Mouse (Mus musculus): Measurements from ENCODE around the gene Phldb2. TPM values are rescaled to one million over a fixed set of nuclear protein-coding genes. Genes with fewer than 3 reads are reported as not detected.

Phldb2 gene
- polyA plus RNA-seq, 1 experiment from 2014 or later, result 9.5 TPM

- Histone ChIP-seq H3K4me1 (replicated peaks; ENCODE audit: control insufficient read depth, insufficient read depth, low read length) (no peaks in the 10 kb centered on the region), H3K36me3 (ENCODE audit: control insufficient read depth, insufficient read depth) (peaks cover 47% of the 10 kb centered on the region), H3K4me2 (replicated peaks; ENCODE audit: low read depth) (no peak overlapping the region), H3K27ac (ENCODE audit: low read depth, low read length) (no peak overlapping the region), H3K27me3 (replicated peaks; ENCODE audit: control insufficient read depth, insufficient read depth, low read length) (no peaks in the 10 kb centered on the region), H3K4me3 (ENCODE audit: low read depth, low read length) (no peak overlapping the region), H3K9me3 (ENCODE audit: control insufficient read depth) (no peaks in the 10 kb centered on the region), H3K9ac (ENCODE audit: low read depth, low read length) (no peak overlapping the region)
- no peak for ATAC-seq
- WGBS, result 95% methylated on average over 3 of the region's 3 CpGs
- no peak for TF ChIP-seq CTCF (IDR thresholded peaks at IDR 0.05; ENCODE audit: low read depth)
Measured at GRCm38 (mm10) chr16:45736724-45737123, 216.7 kb downstream of the Phldb2 start.

DNA sequence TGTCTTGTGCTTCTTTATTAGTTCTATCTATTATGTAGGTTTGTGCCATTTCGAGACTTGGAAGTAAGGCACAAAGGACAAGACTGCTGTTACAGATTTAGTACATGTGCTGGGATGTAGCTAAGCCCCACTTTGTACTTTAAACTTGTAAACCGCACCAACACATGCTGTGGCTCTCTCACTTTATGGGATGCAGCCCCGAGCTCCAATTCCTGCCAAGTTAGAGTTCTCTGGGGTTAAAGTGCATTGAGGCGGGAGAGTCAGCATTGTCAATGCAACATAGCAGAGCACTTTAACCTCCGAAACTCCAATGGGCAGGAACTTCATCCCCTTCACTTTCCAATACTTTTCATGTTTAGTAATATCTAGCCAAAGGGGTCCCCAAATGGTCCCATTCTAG is 224.2 kb downstream of the Phldb2 start:
- WGBS, result 64% methylated on average over 5 of the region's 5 CpGs
- Histone ChIP-seq H3K9me3 (ENCODE audit: control insufficient read depth) (no peaks in the 10 kb centered on the region), H3K27me3 (replicated peaks; ENCODE audit: control insufficient read depth, insufficient read depth, low read length) (no peaks in the 10 kb centered on the region)

DNA sequence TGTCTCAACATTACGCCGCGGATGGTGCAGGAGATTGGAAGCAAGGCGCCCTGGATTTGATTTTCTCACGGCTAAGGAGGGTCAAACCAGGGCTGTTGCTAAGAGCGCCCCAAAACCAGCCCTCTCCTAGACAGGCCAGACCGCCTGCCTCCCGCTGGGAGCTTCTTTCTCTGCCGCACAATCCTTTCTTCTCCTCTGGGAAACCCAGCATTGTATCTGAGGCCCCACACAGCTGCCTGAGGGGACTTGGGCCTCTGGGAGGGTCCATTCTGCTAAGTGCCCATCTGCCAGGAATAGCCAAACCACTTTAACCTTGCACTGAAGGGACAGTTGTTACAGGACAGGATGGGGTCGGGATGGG is 228.7 kb downstream of the Phldb2 start:
- no peaks in the 10 kb centered on the region for H3K36me3 ChIP-seq (ENCODE audit: control insufficient read depth, insufficient read depth)
- H3K27ac ChIP-seq (ENCODE audit: low read depth, low read length), result no peak overlapping the region
- H3K27me3 ChIP-seq (replicated peaks; ENCODE audit: control insufficient read depth, insufficient read depth, low read length), result no peaks in the 10 kb centered on the region
- H3K4me2 ChIP-seq (replicated peaks; ENCODE audit: low read depth), result peak overlapping the region; percentile 82
- H3K4me3 ChIP-seq (ENCODE audit: low read depth, low read length), result peak overlapping the region; percentile 44
- no peaks in the 10 kb centered on the region for H3K9me3 ChIP-seq (ENCODE audit: control insufficient read depth)
- 4% methylated on average over 10 of the region's 10 CpGs for whole genome bisulfite sequencing
- TF ChIP-seq CTCF (IDR thresholded peaks at IDR 0.05; ENCODE audit: low read depth), result no peak
- 0 out of 2 replicates have a peak overlapping the region, but pooled peaks have one; percentile 26 for H3K9ac ChIP-seq (ENCODE audit: low read depth, low read length)
- no peaks in the 10 kb centered on the region for H3K4me1 ChIP-seq (replicated peaks; ENCODE audit: control insufficient read depth, insufficient read depth, low read length)
- peak; percentile 22; the same call in 1 of the 2 replicates for ATAC-seq

More for the DNA sequence above, 224.2 kb downstream of the Phldb2 start:
- H3K4me3 ChIP-seq (ENCODE audit: low read depth, low read length), result no peak overlapping the region
- no peak for TF ChIP-seq CTCF (IDR thresholded peaks at IDR 0.05; ENCODE audit: low read depth)
- no peak overlapping the region for H3K27ac ChIP-seq (ENCODE audit: low read depth, low read length)
- no peaks in the 10 kb centered on the region for H3K4me1 ChIP-seq (replicated peaks; ENCODE audit: control insufficient read depth, insufficient read depth, low read length)
- 0 out of 2 replicates have a peak, but pooled peaks have one; percentile 36 for ATAC-seq
- no peak overlapping the region for H3K4me2 ChIP-seq (replicated peaks; ENCODE audit: low read depth)
- H3K9ac ChIP-seq (ENCODE audit: low read depth, low read length), result no peak overlapping the region
- peaks cover 25% of the 10 kb centered on the region for H3K36me3 ChIP-seq (ENCODE audit: control insufficient read depth, insufficient read depth)

- H3K4me3 ChIP-seq (ENCODE audit: low read depth, low read length), result peak within 1 kb of the TSS; percentile 44
- no peaks in the 10 kb centered on the region for H3K27me3 ChIP-seq (replicated peaks; ENCODE audit: control insufficient read depth, insufficient read depth, low read length)
- H3K27ac ChIP-seq (ENCODE audit: low read depth, low read length), result no peak within 1 kb of the TSS
- WGBS, result 3% methylated on average over 30 of the region's 30 CpGs
- no peaks in the 10 kb centered on the region for H3K9me3 ChIP-seq (ENCODE audit: control insufficient read depth)
- no peaks in the 10 kb centered on the region for H3K36me3 ChIP-seq (ENCODE audit: control insufficient read depth, insufficient read depth)
- H3K4me2 ChIP-seq (replicated peaks; ENCODE audit: low read depth), result peak within 1 kb of the TSS; percentile 82
- peak; percentile 28; the same call in 1 of the 2 replicates for ATAC-seq
- no peaks in the 10 kb centered on the region for H3K4me1 ChIP-seq (replicated peaks; ENCODE audit: control insufficient read depth, insufficient read depth, low read length)
- H3K9ac ChIP-seq (ENCODE audit: low read depth, low read length), result peak within 1 kb of the TSS; percentile 26; the same call in 1 of the 2 replicates
- TF ChIP-seq CTCF (IDR thresholded peaks at IDR 0.05; ENCODE audit: low read depth), result no peak
Measured at GRCm38 (mm10) chr16:45724061-45724741, 229.2 kb downstream of the Phldb2 start, which contains the start of gene Tagln3. Gene Tagln3 (minus strand): TSS chr16:45724608.

DNA sequence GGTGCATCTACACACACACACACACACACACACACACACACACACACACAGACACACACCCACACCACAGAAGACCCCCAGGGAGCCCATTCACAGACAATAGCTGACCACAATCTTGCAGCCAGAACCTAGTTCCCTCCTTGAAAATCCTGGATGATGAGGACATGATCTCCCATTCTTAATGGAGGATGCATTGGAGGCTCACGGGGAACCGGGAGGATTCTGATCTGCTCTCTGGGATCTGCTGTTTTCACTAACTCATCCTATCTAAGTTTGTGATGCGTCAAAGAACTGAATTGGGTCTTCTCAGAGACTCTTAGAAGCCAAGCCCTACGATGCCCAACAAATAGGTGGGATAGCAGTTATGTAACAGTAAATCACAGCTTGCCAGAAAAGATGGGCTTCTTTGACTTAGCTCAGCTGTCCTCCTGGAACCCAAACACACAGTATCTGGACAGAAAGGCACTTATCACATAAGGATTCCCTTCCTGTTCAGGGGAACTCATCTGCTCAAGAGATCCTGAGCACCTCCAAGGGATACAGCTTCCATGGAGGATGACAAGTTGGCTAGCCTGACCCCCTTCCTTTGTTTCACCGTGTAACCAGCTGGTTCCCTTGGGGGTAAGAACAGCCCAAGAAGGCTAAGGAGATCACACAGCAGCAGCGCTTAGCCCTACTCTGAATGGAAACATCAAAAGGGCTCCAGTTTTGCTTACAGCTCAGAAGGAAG is 230.1 kb downstream of the Phldb2 start:
- ATAC-seq, result no peak
- H3K27me3 ChIP-seq (replicated peaks; ENCODE audit: control insufficient read depth, insufficient read depth, low read length), result no peaks in the 10 kb centered on the region
- H3K4me2 ChIP-seq (replicated peaks; ENCODE audit: low read depth), result peak overlapping the region; percentile 82; the same call in 1 of the 2 replicates
- no peak overlapping the region for H3K27ac ChIP-seq (ENCODE audit: low read depth, low read length)
- TF ChIP-seq CTCF (IDR thresholded peaks at IDR 0.05; ENCODE audit: low read depth), result no peak
- no peaks in the 10 kb centered on the region for H3K36me3 ChIP-seq (ENCODE audit: control insufficient read depth, insufficient read depth)
- WGBS, result 72% methylated on average over 6 of the region's 6 CpGs
- H3K4me3 ChIP-seq (ENCODE audit: low read depth, low read length), result peak overlapping the region; percentile 44; the same call in 1 of the 2 replicates
- H3K9me3 ChIP-seq (ENCODE audit: control insufficient read depth), result no peaks in the 10 kb centered on the region
- no peaks in the 10 kb centered on the region for H3K4me1 ChIP-seq (replicated peaks; ENCODE audit: control insufficient read depth, insufficient read depth, low read length)
- H3K9ac ChIP-seq (ENCODE audit: low read depth, low read length), result no peak overlapping the region

DNA sequence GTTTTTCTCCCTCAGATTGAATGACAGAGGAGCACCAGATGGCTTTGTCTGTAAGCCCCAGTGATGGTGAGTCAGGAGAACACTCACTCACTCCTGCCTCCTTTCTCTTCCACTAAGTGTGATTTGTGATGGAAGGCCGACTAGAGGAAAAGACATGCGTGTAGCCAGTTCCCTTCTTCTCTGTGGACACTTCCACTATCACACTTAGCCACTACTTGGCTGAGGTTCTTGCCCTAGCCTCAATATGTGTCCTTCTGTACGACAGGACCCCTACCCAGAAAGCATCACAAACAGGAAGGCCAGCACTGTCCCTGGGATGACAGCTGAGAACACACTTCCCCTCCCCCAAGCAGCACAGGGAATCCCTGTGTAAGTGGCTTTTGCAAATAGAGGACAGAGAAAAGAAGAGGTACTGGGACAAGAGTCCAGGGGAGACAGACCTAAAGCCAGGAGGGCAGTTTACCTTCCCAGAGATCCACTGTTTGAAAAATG is 230.9 kb downstream of the Phldb2 start:
- ATAC-seq, result no peak
- H3K27me3 ChIP-seq (replicated peaks; ENCODE audit: control insufficient read depth, insufficient read depth, low read length), result no peaks in the 10 kb centered on the region
- no peak for TF ChIP-seq CTCF (IDR thresholded peaks at IDR 0.05; ENCODE audit: low read depth)
- H3K36me3 ChIP-seq (ENCODE audit: control insufficient read depth, insufficient read depth), result no peaks in the 10 kb centered on the region
- no peak overlapping the region for H3K4me2 ChIP-seq (replicated peaks; ENCODE audit: low read depth)
- H3K27ac ChIP-seq (ENCODE audit: low read depth, low read length), result no peak overlapping the region
- H3K4me1 ChIP-seq (replicated peaks; ENCODE audit: control insufficient read depth, insufficient read depth, low read length), result no peaks in the 10 kb centered on the region
- no peaks in the 10 kb centered on the region for H3K9me3 ChIP-seq (ENCODE audit: control insufficient read depth)
- H3K4me3 ChIP-seq (ENCODE audit: low read depth, low read length), result no peak overlapping the region
- 80% methylated on average over 3 of the region's 3 CpGs for WGBS
- H3K9ac ChIP-seq (ENCODE audit: low read depth, low read length), result no peak overlapping the region

Measured in intestine, postnatal 0 days (tissue).